Mouse (Mus musculus) urinary bladder, adult 2 months (tissue): ENCODE data around the gene Bfar. TPM values are rescaled to one million over a fixed set of nuclear protein-coding genes. Genes with fewer than 3 reads are reported as not detected.
"Not testable (repeated sequence)": the region's sequence is repeated elsewhere in the genome, so short reads cannot be mapped to it uniquely, and the experiment has no call there.

Source experiments
- DNase-seq: peaks from one replicate; pipeline ENCODE4 v3.0.0; 2022; ENCODE audit warnings: low spot score
- polyA plus RNA-seq: library from polyadenylated mRNA; depleted of rRNA; stranded (reverse); fragments of >200 nt; gene quantifications from 2 replicates; pipeline ENCODE4 v1.2.3, GENCODE M21; 2012; rRNA removed

Gene Bfar
- polyA plus RNA-seq, 1 experiment = 55.7 TPM

DNA sequence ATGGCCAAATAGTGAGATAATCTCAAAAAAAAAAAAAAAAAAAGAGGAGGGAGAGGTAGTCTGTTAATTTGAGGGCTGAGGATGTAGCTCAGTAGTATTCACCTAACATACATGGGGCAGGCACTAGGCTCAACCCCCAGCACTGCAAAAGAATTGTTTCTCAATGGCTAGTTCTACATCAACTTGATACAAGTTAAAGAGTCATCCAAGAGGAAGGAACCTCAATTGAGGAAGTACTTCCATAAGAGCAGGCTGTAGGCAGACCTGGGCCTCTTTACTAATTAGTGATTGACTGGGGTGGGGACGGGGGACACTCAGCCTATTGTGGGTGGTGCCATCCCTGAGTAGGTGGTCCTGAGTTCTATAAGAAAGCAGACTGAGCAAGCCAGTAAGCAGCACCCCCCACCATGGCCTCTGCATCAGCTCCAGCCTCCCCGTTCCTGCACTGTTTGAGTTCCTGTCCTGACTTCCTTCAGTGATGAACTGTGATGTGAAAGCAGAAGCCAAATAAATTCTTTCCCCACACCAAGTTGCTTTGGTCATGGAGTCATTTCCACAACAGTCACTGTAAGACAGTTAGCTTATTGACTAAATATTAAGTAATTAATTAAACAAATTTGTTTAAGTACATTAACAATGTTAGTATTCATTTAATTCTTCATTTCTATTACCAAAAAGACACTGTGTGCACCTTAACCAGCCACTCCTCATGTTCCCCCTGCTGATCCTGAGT lies 45.3 kb downstream of the Bfar start:
- DNase-seq = no peak

DNA sequence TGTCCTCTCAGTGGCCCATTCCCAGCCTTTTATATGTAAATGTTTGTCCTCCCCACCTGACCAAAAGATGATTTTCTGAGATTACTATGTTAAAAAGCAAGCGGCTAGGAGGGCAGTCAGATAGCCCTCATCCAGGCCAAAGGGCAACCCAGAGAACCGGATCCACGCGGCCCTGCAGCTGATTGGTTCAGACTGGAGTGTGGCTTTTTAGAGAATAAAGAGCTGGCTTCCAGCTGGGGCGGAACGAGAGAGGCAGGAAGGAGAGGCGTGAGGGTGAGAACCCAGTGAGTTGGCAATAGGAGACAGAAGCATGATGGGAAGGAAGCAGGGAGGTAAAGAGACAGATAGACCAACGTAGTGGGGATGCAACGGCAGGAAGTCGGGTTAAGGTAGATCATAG lies 51.3 kb downstream of the Bfar start:
- no peak for DNase-seq

DNA sequence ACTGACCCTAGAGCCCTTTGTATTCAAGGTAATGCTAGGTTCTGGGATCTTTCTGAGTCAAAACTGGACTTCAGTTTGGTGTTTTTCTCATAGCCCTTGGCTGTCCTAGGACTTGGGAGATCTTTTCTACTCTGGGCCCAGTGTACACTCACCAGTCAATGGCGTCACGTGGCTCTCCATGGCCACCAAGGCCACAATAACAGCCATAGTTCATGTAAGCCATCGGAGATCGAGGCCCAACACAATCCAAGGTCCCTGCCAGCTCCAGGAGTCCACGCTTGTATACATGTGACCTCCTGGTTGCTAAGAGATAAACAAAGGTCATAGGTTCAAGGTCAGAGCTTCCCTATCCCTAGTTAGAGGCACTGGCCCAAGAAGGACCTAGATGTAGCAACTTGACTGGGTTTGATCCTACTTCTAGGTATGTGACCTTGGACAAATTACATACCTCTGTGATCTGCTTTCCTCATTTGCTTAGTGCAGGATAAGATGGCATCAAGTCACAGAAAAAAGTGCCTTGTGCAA lies 56.2 kb downstream of the Bfar start:
- no peak for DNase-seq

DNA sequence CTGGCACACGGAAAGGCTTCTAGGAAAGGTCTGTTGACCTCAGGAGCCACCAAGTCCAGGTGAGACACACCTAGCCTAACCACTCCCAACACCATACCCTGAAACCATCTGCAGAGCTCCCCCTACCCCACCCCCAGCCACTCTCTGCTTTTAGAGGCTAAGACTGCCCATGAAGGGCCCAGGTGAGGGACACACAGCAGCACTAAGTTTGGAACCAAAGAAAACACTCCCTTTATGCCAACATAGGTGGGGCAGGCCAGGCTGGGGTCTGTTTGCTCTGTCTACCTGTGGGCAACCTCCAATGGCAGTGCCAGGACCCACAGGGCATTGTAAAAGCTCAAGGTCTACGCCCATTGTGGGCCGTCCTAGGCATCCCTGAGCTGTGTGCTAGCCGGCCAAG lies 57.8 kb downstream of the Bfar start:
- no peak for DNase-seq

DNA sequence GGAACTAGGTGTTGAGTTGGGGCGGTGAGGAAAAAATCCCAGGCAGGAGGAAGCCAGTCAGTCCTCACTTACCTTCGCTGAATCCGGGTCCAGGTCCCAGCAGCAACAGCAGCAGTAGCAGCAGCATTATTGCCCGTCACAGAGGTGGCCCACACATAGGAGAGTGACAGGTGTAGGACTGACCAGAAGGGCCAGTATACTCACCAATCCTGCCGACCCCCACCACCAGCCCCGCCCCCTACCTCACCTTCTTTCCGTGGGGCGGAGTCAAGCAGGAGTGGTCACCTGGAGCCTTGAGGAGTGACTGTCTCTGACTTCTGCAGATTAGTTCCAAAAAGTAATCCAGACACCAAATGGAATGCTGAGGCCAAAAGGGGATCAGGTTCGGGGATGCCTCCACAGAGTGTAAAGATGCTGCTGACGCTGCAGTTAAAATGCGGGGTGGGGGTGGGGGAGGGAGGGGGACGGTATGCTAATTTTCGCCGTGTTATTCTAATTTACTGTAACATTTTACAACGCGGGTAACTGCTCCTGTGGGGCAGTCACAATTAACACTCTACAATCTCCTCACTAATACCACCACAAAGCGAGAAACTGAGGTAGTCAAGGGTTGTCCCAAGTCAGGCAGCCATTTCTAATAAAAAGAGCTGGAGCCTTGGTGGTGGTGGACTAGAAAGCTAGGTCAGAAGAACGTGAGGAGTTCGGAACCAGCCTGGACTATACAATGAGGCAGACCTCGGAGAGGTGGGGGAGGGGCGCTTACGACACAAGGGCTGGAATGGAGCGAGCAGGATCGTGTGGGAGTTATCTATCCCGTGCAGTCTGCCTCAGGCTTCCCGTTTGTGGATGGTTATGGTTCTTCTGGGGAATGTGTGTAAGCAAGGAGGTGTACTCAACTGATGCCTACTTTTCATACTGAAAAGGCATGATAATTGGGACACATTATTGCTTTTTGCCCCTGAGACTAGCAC lies 58.9 kb downstream of the Bfar start, which contains the start of gene Pla2g10:
Pla2g10 (minus strand) TSS at position 699 of the 971 bp plus-strand sequence.
- DNase-seq = no peak

DNA sequence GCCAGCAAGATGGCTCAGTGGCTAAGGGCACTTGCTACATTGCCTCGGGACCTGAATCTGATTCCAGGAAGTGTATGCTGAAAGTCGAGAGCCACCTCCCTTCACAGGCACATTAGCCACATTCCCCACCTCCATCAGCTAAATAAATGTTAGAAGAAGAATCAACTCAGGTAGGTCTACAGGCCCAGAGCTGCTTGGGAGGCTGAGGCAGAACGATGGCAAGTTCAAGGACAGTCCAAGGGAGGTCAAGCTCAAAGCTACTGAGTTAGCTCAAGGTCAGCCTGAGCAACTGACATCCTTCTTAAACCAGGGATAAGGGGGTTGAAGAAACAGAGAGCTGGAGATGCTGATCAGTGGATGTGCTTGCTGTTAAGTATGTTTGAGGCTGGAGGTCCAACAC lies 61.1 kb downstream of the Bfar start:
- no peak for DNase-seq

DNA sequence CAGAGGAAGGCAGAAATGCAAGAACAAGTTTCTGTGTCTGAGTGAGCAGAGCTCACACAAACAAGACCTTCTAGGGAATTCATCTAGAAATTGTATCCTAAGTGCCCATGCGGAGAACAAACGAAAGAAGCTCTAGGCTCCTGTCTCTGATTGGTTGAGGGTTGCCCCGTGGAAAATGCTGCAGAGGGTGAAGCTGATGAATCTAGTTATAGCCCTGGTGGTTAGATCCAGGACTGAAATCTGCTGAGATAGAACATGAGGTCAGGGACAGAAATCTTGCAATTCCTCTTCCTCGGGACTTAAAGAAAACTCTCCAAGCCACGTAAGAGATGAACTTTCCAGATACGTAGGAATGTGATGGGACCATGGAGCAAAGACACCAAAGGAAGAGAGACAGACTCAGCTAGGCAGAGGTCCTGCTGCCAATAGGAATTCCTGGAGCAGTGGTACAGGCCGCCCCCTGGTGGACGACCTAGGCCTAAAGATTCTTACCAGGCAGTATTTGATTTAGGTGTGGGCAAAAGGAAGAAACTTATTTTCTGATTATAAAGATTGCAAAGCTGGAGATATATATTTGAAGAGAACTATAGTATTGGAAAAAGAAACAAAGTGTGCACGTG lies 62.0 kb downstream of the Bfar start:
- DNase-seq = peak; percentile 64

DNA sequence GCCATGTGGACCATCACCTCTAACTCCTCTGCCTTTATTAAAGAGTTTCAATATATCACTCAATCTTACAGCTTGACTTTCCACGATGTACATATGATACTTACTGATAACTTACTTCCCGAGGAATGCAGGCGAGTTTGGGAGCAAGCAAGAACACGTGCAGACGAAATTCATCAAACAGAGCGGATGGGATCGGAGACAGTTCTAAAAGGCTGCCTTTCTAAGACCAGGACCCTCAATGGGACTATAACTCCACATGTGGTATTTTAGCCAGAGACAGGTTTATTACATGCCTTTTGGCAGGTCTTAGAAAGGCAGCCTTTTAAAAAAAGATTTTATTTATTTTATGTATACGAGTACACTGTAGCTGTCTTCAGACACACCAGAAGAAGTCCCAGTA lies 64.3 kb downstream of the Bfar start:
- DNase-seq = no peak

DNA sequence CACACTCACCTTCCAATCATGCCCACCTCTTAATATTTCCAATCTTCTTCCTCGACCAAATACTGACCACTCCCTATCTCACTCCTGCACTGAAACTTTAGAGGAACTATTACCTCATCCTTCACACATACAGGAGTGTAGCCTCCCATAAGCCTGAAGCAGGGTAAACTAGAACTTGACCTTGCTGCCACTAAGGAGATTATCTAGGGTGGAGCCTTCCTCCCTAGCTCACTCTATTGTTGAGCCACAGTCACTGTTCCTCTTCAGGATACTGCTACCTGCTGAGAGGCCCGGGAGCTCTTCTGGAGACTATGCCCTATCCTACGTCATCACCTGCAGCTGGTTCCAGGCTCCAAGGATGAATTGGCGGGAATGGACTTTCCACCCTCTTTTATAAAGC lies 67.4 kb downstream of the Bfar start:
- not testable (repeated sequence) for DNase-seq

DNA sequence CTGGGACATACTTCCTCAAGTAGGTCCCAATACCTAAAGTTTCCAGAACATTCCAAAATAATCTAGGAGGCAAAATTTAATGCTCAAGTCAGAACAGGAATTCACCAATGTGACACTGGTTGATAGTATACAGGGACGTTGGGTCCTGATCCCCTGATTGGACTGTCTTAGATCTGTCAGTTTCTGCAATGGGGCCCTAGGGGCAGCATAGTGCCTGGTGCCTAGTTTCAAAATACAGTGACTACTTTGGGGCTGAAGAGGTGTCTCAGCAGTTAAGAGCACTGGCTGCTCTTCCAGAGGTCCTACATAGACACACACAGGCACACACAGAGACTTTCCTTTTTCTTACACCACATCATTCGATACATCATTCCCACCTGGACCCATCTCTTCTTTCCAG lies 69.2 kb downstream of the Bfar start:
- no peak for DNase-seq

DNA sequence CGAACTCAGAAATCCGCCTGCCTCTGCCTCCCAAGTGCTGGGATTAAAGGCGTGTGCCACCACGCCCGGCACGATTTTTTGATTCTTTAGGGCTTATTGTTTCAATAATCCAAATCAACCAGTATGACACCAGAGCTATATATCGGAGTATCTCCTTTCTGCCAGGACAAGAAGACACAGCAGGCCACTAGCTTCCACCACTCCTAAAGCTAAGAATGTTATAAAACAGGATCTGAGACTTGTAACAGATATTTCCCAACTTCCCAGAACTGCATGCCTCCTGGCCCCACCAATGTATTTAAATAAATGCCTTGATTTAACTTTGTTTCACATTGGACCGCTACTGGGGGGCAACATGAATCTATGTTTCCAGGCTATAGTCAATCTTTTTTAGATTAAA lies 76.0 kb downstream of the Bfar start:
- DNase-seq = no peak

DNA sequence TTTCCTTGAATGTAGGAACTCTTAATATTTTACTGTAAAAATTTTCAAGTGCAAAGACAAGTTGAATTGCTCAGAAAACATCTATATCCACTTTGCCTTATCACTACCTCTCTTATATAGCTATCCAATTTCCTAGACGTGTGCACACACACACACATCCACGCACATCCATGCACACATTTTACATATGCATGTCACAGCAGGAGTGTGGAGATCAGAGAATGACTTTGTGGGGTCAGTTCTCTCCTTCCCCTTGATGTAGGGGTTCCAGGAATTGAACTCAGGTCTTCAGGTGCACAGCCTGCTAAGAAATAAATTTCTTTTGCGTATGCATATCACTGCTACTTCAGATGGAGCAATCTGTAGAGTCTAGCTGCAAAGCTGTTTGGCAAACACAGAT lies 76.5 kb downstream of the Bfar start:
- DNase-seq = no peak

DNA sequence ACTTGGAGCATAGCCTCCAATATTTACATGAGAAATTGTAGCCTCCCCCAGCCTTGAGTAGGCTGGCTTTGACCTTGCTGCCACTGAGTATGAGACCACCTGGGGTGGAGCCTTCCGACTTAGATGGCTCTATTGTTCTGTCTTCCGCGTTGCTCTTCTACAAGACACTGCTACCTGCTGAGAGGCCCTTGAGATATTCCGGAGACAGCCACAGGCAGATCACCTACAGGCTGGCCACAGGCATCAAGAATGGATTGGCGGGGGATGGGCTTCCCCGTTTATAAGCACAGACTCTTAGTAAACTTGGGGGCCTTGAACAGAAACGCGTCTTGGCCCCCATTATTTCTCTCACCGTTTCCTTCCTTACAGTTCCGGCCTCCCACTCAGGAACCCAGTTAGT lies 77.2 kb downstream of the Bfar start:
- not testable (repeated sequence) for DNase-seq

DNA sequence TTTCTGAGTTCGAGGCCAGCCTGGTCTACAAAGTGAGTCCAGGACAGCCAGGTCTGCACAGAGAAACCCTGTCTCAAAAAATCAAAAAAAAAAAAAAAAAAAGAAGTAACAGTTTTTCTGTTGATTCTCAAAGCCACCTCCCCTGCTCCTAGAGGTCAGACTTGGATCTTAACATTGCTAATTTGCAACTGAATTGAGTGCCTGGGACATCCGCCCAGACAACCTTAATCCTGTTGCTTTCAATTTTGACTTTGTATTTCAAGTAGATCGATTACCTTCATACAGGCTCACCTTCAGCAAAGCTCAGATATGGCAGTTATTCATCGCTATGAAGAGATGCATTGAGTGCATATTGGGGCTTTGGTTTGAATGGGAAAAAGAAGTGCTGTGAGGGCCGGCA lies 77.6 kb downstream of the Bfar start:
- no peak for DNase-seq

DNA sequence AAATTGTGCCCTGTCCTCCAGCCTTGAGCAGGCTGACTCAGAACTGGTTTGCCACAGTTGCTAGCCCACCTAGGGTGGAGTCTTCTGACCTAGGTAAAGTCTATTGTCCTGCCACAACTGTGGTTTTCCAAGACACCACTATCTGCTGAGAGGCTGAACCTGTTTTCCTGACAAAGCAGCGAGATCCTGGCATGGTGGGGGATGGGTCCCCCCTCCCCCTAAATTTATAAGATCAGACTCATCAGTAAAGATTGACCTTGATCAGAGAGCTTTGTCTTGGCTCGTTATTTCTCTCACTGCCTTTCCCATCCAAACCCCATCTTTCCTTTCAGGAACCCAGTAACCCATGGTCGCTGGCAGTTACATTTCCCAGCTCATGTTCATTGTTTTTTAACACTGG lies 78.3 kb downstream of the Bfar start:
- DNase-seq = no peak

DNA sequence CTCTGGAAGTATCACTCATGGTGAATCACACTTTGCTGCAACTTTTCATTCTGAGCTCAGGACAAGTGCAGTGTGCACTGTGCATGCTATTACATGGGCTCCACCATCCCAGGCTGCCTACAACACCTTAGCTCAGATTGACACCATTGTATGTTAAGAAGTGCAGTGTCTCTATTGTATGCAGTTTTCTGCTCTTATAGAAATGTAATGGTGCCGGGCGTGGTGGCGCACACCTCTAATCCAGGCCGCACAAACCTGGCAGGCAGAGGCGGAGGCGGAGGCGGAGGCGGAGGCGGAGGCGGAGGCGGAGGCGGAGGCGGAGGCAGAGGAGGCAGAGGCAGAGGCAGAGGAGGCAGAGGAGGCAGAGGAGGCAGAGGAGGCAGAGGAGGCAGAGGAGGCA lies 79.0 kb downstream of the Bfar start:
- DNase-seq = no peak

Other genes with a start within 250 kb of the Bfar start
- gene Parn, start 3.7 kb upstream of the Bfar start, polyA plus RNA-seq = 21.4 and 25.4 TPM in 2 replicates
- 2.6 and 2.9 TPM in 2 replicates for gene 3110001I22Rik, start 71 bp downstream of the Bfar start, polyA plus RNA-seq
- not detected in 2 replicates for gene Pla2g10, start 59.1 kb downstream of the Bfar start, polyA plus RNA-seq
- 21.9 and 24.7 TPM in 2 replicates for gene Rrn3, start 108.8 kb downstream of the Bfar start, polyA plus RNA-seq
- 98.6 and 103 TPM in 2 replicates for gene Ntan1, start 147.0 kb downstream of the Bfar start, polyA plus RNA-seq
- 80.6 and 108 TPM in 2 replicates for gene Pdxdc1, start 231.3 kb downstream of the Bfar start, polyA plus RNA-seq
- gene Mpv17l, start 231.3 kb downstream of the Bfar start, polyA plus RNA-seq = 3.9 TPM in 2 replicates